18 mouse cellular contexts compared by ENCODE assay signal in genomic region chr1:38488667-38489210, GRCm38 (mm10).
A peak's percentile ranks its signal among the peaks of the same experiment; 100 is the strongest.
DNase-seq lines count a peak whose midpoint lies in the region; ATAC-seq and TF ChIP-seq lines count a peak whose summit lies in the region.
"Had no signal": no experiment of that assay in that cellular context is flagged by ENCODE, and none has a peak within 500 bp of the region (broad histone marks: within the 10 kb centered on the region; RNA-seq: fewer than 3 reads in every experiment).

No protein-coding gene starts in this region.

- 0 out of 2 replicates have a peak overlapping the region, but pooled peaks have one; percentile 1 for H3K9ac ChIP-seq in forebrain, postnatal 0 days
- no peak overlapping the region for H3K9ac ChIP-seq in midbrain, embryonic 14.5 days (replicated peaks; ENCODE audit: low read length)
- H3K9ac ChIP-seq: limb, embryonic 15.5 days had no signal

- no peak for TF ChIP-seq CTCF in forebrain, postnatal 0 days (IDR thresholded peaks at IDR 0.05; ENCODE audit: low read depth)

- H3K36me3 ChIP-seq in heart, embryonic 10.5 days = no peaks in the 10 kb centered on the region
- no peaks in the 10 kb centered on the region for H3K36me3 ChIP-seq in forebrain, postnatal 0 days (ENCODE audit: insufficient read depth)
- H3K36me3 ChIP-seq in midbrain, embryonic 14.5 days (ENCODE audit: control insufficient read depth, insufficient read depth, low read length) = no peaks in the 10 kb centered on the region
- H3K36me3 ChIP-seq: limb, embryonic 15.5 days had no signal

- no peak overlapping the region for H3K4me2 ChIP-seq in forebrain, postnatal 0 days (ENCODE audit: low read depth)
- no peak overlapping the region for H3K4me2 ChIP-seq in midbrain, embryonic 14.5 days (ENCODE audit: low read length)
- H3K4me2 ChIP-seq: limb, embryonic 15.5 days had no signal

- peaks cover 22% of the 10 kb centered on the region for H3K4me1 ChIP-seq in heart, embryonic 10.5 days
- peaks cover 3% of the 10 kb centered on the region; the same call in 1 of the 2 replicates for H3K4me1 ChIP-seq in forebrain, postnatal 0 days (ENCODE audit: insufficient read depth)
- peaks cover 8% of the 10 kb centered on the region for H3K4me1 ChIP-seq in midbrain, embryonic 14.5 days (ENCODE audit: control insufficient read depth, insufficient read depth, low read length)

- H3K27ac ChIP-seq in heart, embryonic 10.5 days = 0 out of 2 replicates have a peak overlapping the region, but pooled peaks have one; percentile 12
- H3K27ac ChIP-seq in forebrain, postnatal 0 days (ENCODE audit: low read depth, low read length) = 0 out of 2 replicates have a peak overlapping the region, but pooled peaks have one; percentile 31
- H3K27ac ChIP-seq in midbrain, embryonic 14.5 days (replicated peaks; ENCODE audit: low read depth, low read length) = peak overlapping the region; percentile 37
- H3K27ac ChIP-seq: kidney, postnatal 0 days; layer of hippocampus, adult 2 months; limb, embryonic 15.5 days had no signal

- no peak for DNase-seq in heart, embryonic 10.5 days (ENCODE audit: low spot score)
- no peak for DNase-seq in heart, adult 18-20 months
- peak; percentile 36 for DNase-seq in ZHBTc4 (ENCODE audit: low read depth, low spot score)
- DNase-seq in forebrain, postnatal 0 days = peak; percentile 19
- DNase-seq in midbrain, embryonic 14.5 days = peak; percentile 37
- no peak for DNase-seq in adrenal gland, adult 8-10 months
- no peak for DNase-seq in gastrocnemius, adult 8-10 months (ENCODE audit: low spot score in 2 of 2)
- DNase-seq: B cell, adult 2 months; cerebellum, adult 8-10 months; gastrocnemius, postnatal 10 days; kidney, adult 18-20 months; right cerebral cortex, postnatal 14 days; spleen, adult 18-20 months; thymus, postnatal 4 days had no signal

- no peak overlapping the region for H3K4me3 ChIP-seq in heart, embryonic 10.5 days
- H3K4me3 ChIP-seq in forebrain, postnatal 0 days (ENCODE audit: low read depth, low read length) = no peak overlapping the region
- H3K4me3 ChIP-seq in midbrain, embryonic 14.5 days (replicated peaks; ENCODE audit: low read depth, low read length) = no peak overlapping the region
- H3K4me3 ChIP-seq: layer of hippocampus, adult 2 months; limb, embryonic 15.5 days had no signal

- no peaks in the 10 kb centered on the region for H3K27me3 ChIP-seq in heart, embryonic 10.5 days (ENCODE audit: insufficient read depth, poor library complexity, severe bottlenecking)
- no peaks in the 10 kb centered on the region for H3K27me3 ChIP-seq in forebrain, postnatal 0 days (ENCODE audit: insufficient read depth, low read length)
- no peaks in the 10 kb centered on the region for H3K27me3 ChIP-seq in midbrain, embryonic 14.5 days (ENCODE audit: control insufficient read depth, insufficient read depth, low read length)
- H3K27me3 ChIP-seq: limb, embryonic 15.5 days had no signal

- 52% methylated on average over 8 of the region's 8 CpGs for WGBS in heart, embryonic 10.5 days
- 42% methylated on average over 8 of the region's 8 CpGs for WGBS in forebrain, postnatal 0 days
- 58% methylated on average over 8 of the region's 8 CpGs for WGBS in midbrain, embryonic 14.5 days

- ATAC-seq in forebrain, postnatal 0 days = peak; percentile 50; the same call in 1 of the 2 replicates
- ATAC-seq in midbrain, embryonic 14.5 days (ENCODE audit: low FRiP score, low TSS enrichment) = no peak
- ATAC-seq: lung, postnatal 0 days had no signal

- no peaks in the 10 kb centered on the region for H3K9me3 ChIP-seq in heart, embryonic 10.5 days
- no peaks in the 10 kb centered on the region for H3K9me3 ChIP-seq in forebrain, postnatal 0 days (ENCODE audit: low read length)
- no peaks in the 10 kb centered on the region for H3K9me3 ChIP-seq in midbrain, embryonic 14.5 days (ENCODE audit: control insufficient read depth, low read length)
- H3K9me3 ChIP-seq: limb, embryonic 15.5 days had no signal

Comparison
In these comparisons a context has a peak if more than half of its experiments do, and no peak if none do; other contexts are left out.
1. DNase-seq: peak in ZHBTc4 (single experiment), forebrain, postnatal 0 days (single experiment) and midbrain, embryonic 14.5 days (single experiment); none in heart, embryonic 10.5 days (single experiment), heart, adult 18-20 months (0 of 2), adrenal gland, adult 8-10 months (single experiment) and gastrocnemius, adult 8-10 months (0 of 2).
2. Peak in every context shown above with its lines, with median percentiles within 50 percentile points of each other: H3K27ac ChIP-seq.